8 mouse cellular contexts compared by ENCODE assay signal in the genomic region with DNA sequence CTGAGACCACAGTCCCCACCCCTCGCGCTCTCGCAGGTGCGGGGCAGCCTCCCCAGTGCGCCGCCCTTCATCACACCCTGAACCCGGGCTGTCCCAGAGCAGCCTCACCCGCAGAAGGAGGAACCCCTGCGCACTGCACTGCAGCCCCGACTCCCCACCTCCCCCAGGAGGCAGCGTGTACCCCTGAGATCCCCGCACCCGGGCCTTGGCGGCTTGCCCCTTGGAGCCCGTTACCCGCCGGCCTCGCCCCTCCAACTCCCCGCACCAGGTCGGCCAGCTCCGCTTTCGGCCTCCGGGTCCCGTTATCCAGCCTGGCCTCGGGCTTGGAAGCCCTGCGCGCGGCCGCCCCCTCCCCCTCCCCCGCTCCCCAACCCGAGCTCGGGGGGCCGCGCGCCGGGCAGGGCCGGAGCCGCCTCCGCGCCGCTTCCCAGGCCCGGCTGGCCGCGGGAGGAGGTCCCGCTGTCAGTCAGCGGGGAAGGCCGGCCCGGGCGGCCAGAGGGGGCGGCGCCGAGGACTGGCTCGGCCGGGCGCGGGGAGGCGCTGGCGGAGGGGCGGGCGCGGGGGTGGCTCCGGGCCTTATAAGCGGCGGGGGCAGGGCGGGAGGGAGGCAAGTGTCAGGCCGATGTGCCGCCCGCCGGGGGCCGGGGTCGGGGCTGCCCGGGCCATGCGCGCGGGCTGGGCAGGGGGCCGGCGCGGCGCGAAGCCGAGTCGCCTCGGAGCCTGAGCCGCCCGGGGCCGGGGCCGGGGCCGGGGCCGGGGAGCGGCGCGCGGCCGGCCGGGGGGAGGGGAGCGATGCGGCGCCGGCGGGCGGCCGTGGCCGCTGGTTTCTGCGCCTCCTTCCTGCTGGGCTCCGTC. TPM values are rescaled to one million over a fixed set of nuclear protein-coding genes. Genes with fewer than 3 reads are reported as not detected.
A peak's percentile ranks its signal among the peaks of the same experiment; 100 is the strongest.
DNase-seq lines count a peak whose midpoint lies in the region.

A gene (plus strand): TSS at position 619 of the 855 bp plus-strand sequence.

- peaks cover 64% of the 10 kb centered on the region for H3K27me3 ChIP-seq in hindbrain, embryonic 10.5 days (ENCODE audit: insufficient read depth, poor library complexity, severe bottlenecking)

- H3K36me3 ChIP-seq in hindbrain, embryonic 10.5 days = no peaks in the 10 kb centered on the region

- H3K27ac ChIP-seq in hindbrain, embryonic 10.5 days = peak within 1 kb of the TSS; percentile 97

- DNase-seq in MN1 (ENCODE audit: low spot score) = peak; percentile 92
- DNase-seq in cerebellum, adult 8-10 months = peak; percentile 48
- peak in 1 of 2 experiments; percentile 61 for DNase-seq in frontal cortex, adult 2 months (ENCODE audit: extremely low spot score in 1 of 2, low spot score in 1 of 2)
- DNase-seq in hindbrain, embryonic 10.5 days (ENCODE audit: low spot score) = peak; percentile 83
- peak; percentile 66 to 78 for DNase-seq in layer of hippocampus, postnatal 14 days (ENCODE audit: low spot score in 2 of 2)
- DNase-seq in lung, postnatal 10 days = peak; percentile 92
- DNase-seq in retina, adult 2 months (ENCODE audit: low read depth, low spot score) = peak; percentile 18
- peak; percentile 70 for DNase-seq in thymus, postnatal 4 days

- H3K4me1 ChIP-seq in hindbrain, embryonic 10.5 days (replicated peaks) = peaks cover 79% of the 10 kb centered on the region

- H3K9me3 ChIP-seq in hindbrain, embryonic 10.5 days = no peaks in the 10 kb centered on the region

- WGBS in hindbrain, embryonic 10.5 days = under 1% methylated on average over 104 of the region's 105 CpGs

- peak within 1 kb of the TSS; percentile 80 for H3K4me3 ChIP-seq in hindbrain, embryonic 10.5 days

RNA-seq across cellular contexts. Expression of the gene that starts here (rescaled TPM):
- 15.8 and 17.4 TPM in 2 replicates for polyA plus RNA-seq in frontal cortex, adult 2 months (2012; rRNA removed)
- 9.1 and 11.4 TPM in 2 replicates for polyA plus RNA-seq in hindbrain, embryonic 10.5 days (2016; fragmentation: Nextera tagmentation; extraction: Ambion mirVana)
- 10 to 100 TPM; 18.6 to 21.3 TPM for total RNA-seq in layer of hippocampus, postnatal 14 days (2021)
